ENCODE assay signal across 9 mouse cellular contexts in the genomic region with DNA sequence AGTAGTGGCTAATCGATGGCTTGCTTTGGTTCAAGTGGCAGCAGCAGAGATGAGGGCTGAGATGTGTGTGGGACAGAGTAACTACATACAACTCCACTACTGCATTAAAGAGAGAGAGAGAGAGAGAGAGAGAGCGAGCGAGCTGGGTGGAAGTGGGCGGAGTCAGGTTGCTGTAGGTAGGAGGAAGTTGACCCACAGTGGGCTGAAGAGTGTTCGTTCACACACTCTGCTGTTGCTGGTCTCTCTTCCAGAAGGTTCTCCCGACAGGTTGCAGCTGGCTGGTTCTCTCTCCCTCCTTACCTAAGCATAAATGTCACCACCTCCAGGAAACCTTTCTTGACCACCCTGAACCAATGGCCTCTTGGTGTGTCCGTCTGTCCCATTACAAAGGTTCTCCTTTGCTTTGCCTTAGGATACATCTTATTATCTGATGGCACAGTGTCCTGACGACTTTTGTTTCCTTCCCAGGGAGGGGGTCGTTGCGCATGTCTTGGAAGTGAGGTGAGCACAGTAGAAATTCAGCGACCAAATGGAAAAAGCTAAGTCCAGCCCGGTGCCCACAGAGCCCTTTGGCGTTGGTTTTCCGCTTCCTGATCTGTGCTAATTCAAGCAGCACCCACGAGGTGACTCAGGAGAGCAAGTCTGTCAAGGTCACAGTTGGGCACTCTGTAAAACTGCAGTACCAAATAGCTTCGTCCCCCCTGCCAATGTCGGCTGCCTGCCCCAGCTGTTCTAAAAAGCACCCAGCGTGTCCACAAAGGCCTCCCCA. TPM values are rescaled to one million over a fixed set of nuclear protein-coding genes. Genes with fewer than 3 reads are reported as not detected.
DNase-seq lines count a peak whose midpoint lies in the region; ATAC-seq and TF ChIP-seq lines count a peak whose summit lies in the region.
"Had no signal": no experiment of that assay in that cellular context is flagged by ENCODE, and none has a peak within 500 bp of the region (broad histone marks: within the 10 kb centered on the region; RNA-seq: fewer than 3 reads in every experiment).

No protein-coding gene starts in this region.

- WGBS in kidney, postnatal 0 days: 55% methylated on average over 18 of the region's 18 CpGs
- WGBS in midbrain, postnatal 0 days: 83% methylated on average over 18 of the region's 18 CpGs

- no peak overlapping the region for H3K9ac ChIP-seq in kidney, postnatal 0 days (ENCODE audit: low read depth, low read length)
- no peak overlapping the region for H3K9ac ChIP-seq in midbrain, postnatal 0 days (replicated peaks; ENCODE audit: low read length, poor library complexity, severe bottlenecking)

- no peaks in the 10 kb centered on the region for H3K36me3 ChIP-seq in kidney, postnatal 0 days (ENCODE audit: insufficient read depth, low read length)
- no peaks in the 10 kb centered on the region for H3K36me3 ChIP-seq in midbrain, postnatal 0 days (ENCODE audit: insufficient read depth, low read length)

- DNase-seq in cerebellum, adult 9-10 months: peak; percentile 15
- no peak for DNase-seq in cerebellum, adult 9-11 months
- DNase-seq in adrenal gland, postnatal 14 days: peak; percentile 61
- no peak for DNase-seq in kidney, postnatal 0 days (ENCODE audit: low spot score)
- DNase-seq in spleen, postnatal 36 days (ENCODE audit: low spot score in 2 of 2): peak; percentile 82 to 84
- no peak for DNase-seq in layer of hippocampus, adult 11-12 months (ENCODE audit: low spot score)
- no peak for DNase-seq in layer of hippocampus, postnatal 25 days (ENCODE audit: extremely low spot score in 1 of 2, low spot score in 1 of 2)
- DNase-seq in midbrain, postnatal 0 days (ENCODE audit: low spot score): no peak

- TF ChIP-seq CTCF in kidney, postnatal 0 days (IDR thresholded peaks at IDR 0.05; ENCODE audit: low read depth): no peak
- TF ChIP-seq CTCF in midbrain, postnatal 0 days (IDR thresholded peaks at IDR 0.05): no peak

- no peaks in the 10 kb centered on the region for H3K4me1 ChIP-seq in kidney, postnatal 0 days (replicated peaks; ENCODE audit: insufficient read depth, low read length)
- H3K4me1 ChIP-seq in midbrain, postnatal 0 days (ENCODE audit: insufficient read depth, low read length): no peaks in the 10 kb centered on the region

- peak; percentile 26; the same call in 1 of the 2 replicates for ATAC-seq in kidney, postnatal 0 days (replicated peaks; ENCODE audit: low FRiP score, low read depth)
- no peak for ATAC-seq in midbrain, postnatal 0 days (ENCODE audit: low FRiP score)

- no peak overlapping the region for H3K4me3 ChIP-seq in kidney, postnatal 0 days (replicated peaks; ENCODE audit: low read depth, low read length)
- no peak overlapping the region for H3K4me3 ChIP-seq in midbrain, postnatal 0 days (ENCODE audit: low read depth, low read length)

- H3K4me2 ChIP-seq in kidney, postnatal 0 days (ENCODE audit: low read length): no peak overlapping the region
- H3K4me2 ChIP-seq in midbrain, postnatal 0 days (ENCODE audit: low read depth, low read length, poor library complexity, severe bottlenecking): no peak overlapping the region

- H3K27me3 ChIP-seq in kidney, postnatal 0 days (ENCODE audit: insufficient read depth, low read length): no peaks in the 10 kb centered on the region
- no peaks in the 10 kb centered on the region for H3K27me3 ChIP-seq in midbrain, postnatal 0 days (ENCODE audit: insufficient read depth, low read length)

- H3K9me3 ChIP-seq in kidney, postnatal 0 days (replicated peaks; ENCODE audit: low read length): no peaks in the 10 kb centered on the region
- no peaks in the 10 kb centered on the region for H3K9me3 ChIP-seq in midbrain, postnatal 0 days (ENCODE audit: low read length)

- peak overlapping the region; percentile 60 for H3K27ac ChIP-seq in kidney, postnatal 0 days
- no peak overlapping the region for H3K27ac ChIP-seq in midbrain, postnatal 0 days (ENCODE audit: low read depth, low read length)

RNA-seq across cellular contexts. Expression of gene Rhof, which starts 6.7 kb away (rescaled TPM):
- 0.89 and 4.2 TPM in 2 replicates for total RNA-seq in adrenal gland, postnatal 14 days (2021)
- 3.2 and 3.3 TPM in 2 replicates for polyA plus RNA-seq in kidney, postnatal 0 days (2015; fragmentation: Nextera tagmentation; extraction: Ambion mirVana)
- total RNA-seq in layer of hippocampus, postnatal 25 days (2021): 10 to 100 TPM; 47.2 to 48.7 TPM
- total RNA-seq in midbrain, postnatal 0 days (2014; rRNA removed): 37.2 and 47.8 TPM in 2 replicates
- polyA plus RNA-seq in midbrain, postnatal 0 days (2015; fragmentation: Nextera tagmentation; extraction: Ambion mirVana): 41.7 and 45.3 TPM in 2 replicates

RNA-seq across cellular contexts. Expression of gene Setd1b, which starts 16.2 kb away (rescaled TPM):
- 25.5 and 29.7 TPM in 2 replicates for total RNA-seq in adrenal gland, postnatal 14 days (2021)
- polyA plus RNA-seq in kidney, postnatal 0 days (2015; fragmentation: Nextera tagmentation; extraction: Ambion mirVana): 7.0 and 7.1 TPM in 2 replicates
- 10 to 100 TPM; 26.1 to 36.5 TPM for total RNA-seq in layer of hippocampus, postnatal 25 days (2021)
- total RNA-seq in midbrain, postnatal 0 days (2014; rRNA removed): 5.3 and 5.9 TPM in 2 replicates
- polyA plus RNA-seq in midbrain, postnatal 0 days (2015; fragmentation: Nextera tagmentation; extraction: Ambion mirVana): 7.2 and 8.8 TPM in 2 replicates

RNA-seq across cellular contexts. Expression of gene Psmd9, which starts 43.4 kb away (rescaled TPM):
- total RNA-seq in adrenal gland, postnatal 14 days (2021): 25.6 and 28.6 TPM in 2 replicates
- 77.4 and 78.7 TPM in 2 replicates for polyA plus RNA-seq in kidney, postnatal 0 days (2015; fragmentation: Nextera tagmentation; extraction: Ambion mirVana)
- total RNA-seq in layer of hippocampus, postnatal 25 days (2021): 10 to 100 TPM; 26.1 to 28.4 TPM
- 26.1 and 26.5 TPM in 2 replicates for total RNA-seq in midbrain, postnatal 0 days (2014; rRNA removed)
- 76.3 and 81.8 TPM in 2 replicates for polyA plus RNA-seq in midbrain, postnatal 0 days (2015; fragmentation: Nextera tagmentation; extraction: Ambion mirVana)

RNA-seq across cellular contexts. Expression of gene Hpd, which starts 56.7 kb away (rescaled TPM):
- total RNA-seq in adrenal gland, postnatal 14 days (2021): 9.9 and 203 TPM in 2 replicates
- 0.32 and 0.45 TPM in 2 replicates for polyA plus RNA-seq in kidney, postnatal 0 days (2015; fragmentation: Nextera tagmentation; extraction: Ambion mirVana)
- not detected for total RNA-seq in layer of hippocampus, postnatal 25 days (2021)
- total RNA-seq in midbrain, postnatal 0 days (2014; rRNA removed): not detected in 2 replicates
- polyA plus RNA-seq in midbrain, postnatal 0 days (2015; fragmentation: Nextera tagmentation; extraction: Ambion mirVana): not detected in 2 replicates
- polyA plus RNA-seq: limb, embryonic 11.5 days had no signal

RNA-seq across cellular contexts. Expression of gene Tmem120b, which starts 57.6 kb away (rescaled TPM):
- total RNA-seq in adrenal gland, postnatal 14 days (2021): 17.7 and 19.2 TPM in 2 replicates
- 12.5 and 12.6 TPM in 2 replicates for polyA plus RNA-seq in kidney, postnatal 0 days (2015; fragmentation: Nextera tagmentation; extraction: Ambion mirVana)
- total RNA-seq in layer of hippocampus, postnatal 25 days (2021): 10 to 100 TPM; 13.8 to 18.4 TPM
- 13.3 and 16.2 TPM in 2 replicates for total RNA-seq in midbrain, postnatal 0 days (2014; rRNA removed)
- 17.1 and 19.7 TPM in 2 replicates for polyA plus RNA-seq in midbrain, postnatal 0 days (2015; fragmentation: Nextera tagmentation; extraction: Ambion mirVana)

Comparison
In these comparisons a context has a peak if more than half of its experiments do, and no peak if none do; other contexts are left out.
1. DNase-seq: peak in cerebellum, adult 9-10 months (single experiment), adrenal gland, postnatal 14 days (single experiment) and spleen, postnatal 36 days (2 of 2); none in cerebellum, adult 9-11 months (single experiment), kidney, postnatal 0 days (single experiment), layer of hippocampus, adult 11-12 months (single experiment), layer of hippocampus, postnatal 25 days (0 of 2) and midbrain, postnatal 0 days (single experiment).